Mouse (Mus musculus) layer of hippocampus, adult 6 months (tissue): ENCODE data around the gene Frrs1. TPM values are rescaled to one million over a fixed set of nuclear protein-coding genes. Genes with fewer than 3 reads are reported as not detected.

ENCODE experiments used
- long read RNA-seq, 2 experiments: library from polyadenylated mRNA; unstranded; transcript quantifications; one replicate each; pipeline ENCODE4 v2.0.0; 2019 to 2020
- polyA plus RNA-seq: library from polyadenylated mRNA; unstranded; fragments of <200 nt; fragmentation: Nextera tagmentation; gene quantifications from 2 replicates; pipeline ENCODE4 v1.2.3, GENCODE M21; 2021

Frrs1 gene
- 0.93 and 2.3 TPM in 2 replicates for polyA plus RNA-seq
- long read RNA-seq, experiment 1, partial matches to known transcripts, result 2 of 5 reads
- long read RNA-seq, experiment 1, other reads (novel, unspliced or antisense), result 3 of 5 reads
- long read RNA-seq, experiment 2, partial matches to known transcripts, result 4 of 7 reads
- long read RNA-seq, experiment 2, other reads (novel, unspliced or antisense), result 3 of 7 reads

DNA sequence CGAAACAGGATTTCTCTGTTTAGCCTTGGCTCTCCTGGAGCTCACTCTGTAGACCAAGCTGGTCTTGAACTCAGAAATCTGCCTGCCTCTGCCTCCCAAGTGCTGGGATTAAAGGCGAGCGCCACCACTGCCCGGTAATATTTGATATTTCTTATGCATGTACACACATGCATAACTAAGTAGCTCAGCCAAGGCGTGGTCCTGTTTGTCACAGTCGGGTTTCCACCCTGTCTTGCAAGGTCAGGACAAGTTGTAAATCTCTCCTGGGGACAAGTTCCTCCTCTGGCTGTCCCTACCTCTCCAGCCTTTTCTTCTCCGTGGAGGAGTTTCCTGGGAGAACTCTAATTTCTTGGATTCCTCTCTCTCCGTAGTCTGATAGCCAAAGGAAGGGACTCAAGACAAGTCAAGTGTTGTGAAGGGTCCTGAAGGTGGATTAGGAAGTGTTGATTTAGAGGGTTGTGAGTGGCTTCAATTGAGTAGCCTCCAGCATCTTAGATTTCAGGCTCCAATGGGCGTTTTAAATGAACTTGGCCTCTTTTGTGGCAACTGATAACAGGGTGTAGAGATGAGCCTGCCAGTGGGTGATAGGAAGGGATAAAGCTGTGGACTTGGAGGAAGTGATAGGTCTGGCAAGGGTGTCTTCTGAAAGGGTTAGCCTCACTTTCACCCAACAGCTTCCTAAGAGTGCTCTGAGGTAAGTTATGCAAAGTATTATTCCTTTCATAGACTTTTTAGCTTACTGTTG is at the start of gene Frrs1:
Gene Frrs1 (plus strand): TSS at position 524 of the 745 bp plus-strand sequence.

Other genes with a start within 250 kb of the Frrs1 start
- 3.4 and 5.2 TPM in 2 replicates for gene Trmt13, start 244.9 kb upstream of the Frrs1 start, polyA plus RNA-seq
- 55.7 and 57.5 TPM in 2 replicates for gene Mfsd14a, start 196.8 kb upstream of the Frrs1 start, polyA plus RNA-seq
- not detected in 2 replicates for gene Gm43191, start 178.2 kb upstream of the Frrs1 start, polyA plus RNA-seq
- 8.8 and 9.6 TPM in 2 replicates for gene Slc35a3, start 146.6 kb upstream of the Frrs1 start, polyA plus RNA-seq
- 5.7 and 6.2 TPM in 2 replicates for gene Agl, start 51.3 kb upstream of the Frrs1 start, polyA plus RNA-seq
- not detected in 2 replicates for gene 4930455H04Rik, start 108.8 kb downstream of the Frrs1 start, polyA plus RNA-seq
- 14.7 and 14.8 TPM in 2 replicates for gene Palmd, start 109.5 kb downstream of the Frrs1 start, polyA plus RNA-seq